Comparison of ENCODE assay signal across 12 mouse cellular contexts in the genomic region with DNA sequence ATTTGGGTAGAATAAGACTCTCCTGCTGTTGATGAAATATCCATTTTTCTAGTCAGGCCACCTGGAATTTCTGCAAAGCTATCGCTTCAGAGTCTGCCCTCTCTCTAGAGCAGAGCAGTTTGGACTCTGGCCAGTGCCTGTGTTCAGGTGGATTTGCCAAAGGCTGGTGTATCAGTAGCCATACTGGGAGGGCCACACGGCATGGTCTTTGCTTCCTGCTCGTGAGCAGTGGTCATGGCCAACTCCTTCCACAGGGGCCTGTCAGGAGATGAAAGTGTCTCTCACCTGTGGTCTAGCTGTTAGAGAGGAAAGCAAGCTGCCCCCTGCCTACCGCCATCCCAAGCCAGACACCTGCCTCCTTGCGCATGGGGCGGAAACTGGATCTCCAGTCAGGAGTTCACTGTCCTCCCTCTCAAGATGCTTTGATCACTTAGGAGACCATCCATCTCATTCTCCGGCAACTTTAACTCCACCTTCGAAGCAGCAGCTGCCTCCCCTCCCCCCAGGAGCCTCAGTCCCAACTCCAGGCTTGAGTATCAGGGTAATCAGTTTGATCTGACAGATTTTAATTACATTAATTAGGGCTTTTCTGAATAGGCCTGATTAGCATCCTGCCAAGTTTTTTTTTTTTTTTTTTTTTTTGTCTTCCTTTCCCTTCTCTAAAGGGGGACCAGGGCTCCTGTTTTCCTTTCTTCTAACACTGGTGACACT. TPM values are rescaled to one million over a fixed set of nuclear protein-coding genes. Genes with fewer than 3 reads are reported as not detected.
DNase-seq lines count a peak whose midpoint lies in the region; ATAC-seq and TF ChIP-seq lines count a peak whose summit lies in the region.
"Had no signal": no experiment of that assay in that cellular context is flagged by ENCODE, and none has a peak within 500 bp of the region (broad histone marks: within the 10 kb centered on the region; RNA-seq: fewer than 3 reads in every experiment).

No protein-coding gene starts in this region.

- TF ChIP-seq EP300 in stomach, postnatal 0 days (optimal IDR thresholded peaks at IDR 0.05): no peak

- no peaks in the 10 kb centered on the region for H3K9me3 ChIP-seq in embryonic facial prominence, embryonic 14.5 days (ENCODE audit: control insufficient read depth, low read length)
- H3K9me3 ChIP-seq in embryonic facial prominence, embryonic 10.5 days: no peaks in the 10 kb centered on the region
- H3K9me3 ChIP-seq in stomach, postnatal 0 days (ENCODE audit: control insufficient read depth, low read length): no peaks in the 10 kb centered on the region
- H3K9me3 ChIP-seq: embryonic facial prominence, embryonic 15.5 days had no signal

- DNase-seq in embryonic facial prominence, embryonic 14.5 days (ENCODE audit: low spot score): peak; percentile 13
- DNase-seq in embryonic facial prominence, embryonic 10.5 days (ENCODE audit: low spot score): no peak
- DNase-seq in right cerebral cortex, postnatal 10 days (ENCODE audit: low spot score in 2 of 2): peak; percentile 24 to 25
- no peak for DNase-seq in right cerebral cortex, postnatal 25 days
- peak; percentile 37 to 50 for DNase-seq in kidney, adult 8-10 months
- peak; percentile 45 for DNase-seq in stomach, postnatal 0 days (ENCODE audit: low spot score)
- no peak for DNase-seq in urinary bladder, postnatal 14 days (ENCODE audit: low spot score)
- no peak for DNase-seq in layer of hippocampus, adult 18-20 months (ENCODE audit: low spot score in 2 of 2)
- DNase-seq: lung, adult 2 months; thymus, adult 18-20 months had no signal

- ATAC-seq in embryonic facial prominence, embryonic 14.5 days (ENCODE audit: low read depth): peak; percentile 15; the same call in 1 of the 2 replicates
- no peak for ATAC-seq in stomach, postnatal 0 days (ENCODE audit: low FRiP score, low TSS enrichment)

- no peak overlapping the region for H3K27ac ChIP-seq in embryonic facial prominence, embryonic 14.5 days (replicated peaks; ENCODE audit: low read depth, low read length)
- H3K27ac ChIP-seq in embryonic facial prominence, embryonic 10.5 days (replicated peaks): no peak overlapping the region
- H3K27ac ChIP-seq in stomach, postnatal 0 days (replicated peaks): no peak overlapping the region
- H3K27ac ChIP-seq: embryonic facial prominence, embryonic 15.5 days had no signal

- no peak overlapping the region for H3K4me2 ChIP-seq in embryonic facial prominence, embryonic 14.5 days (ENCODE audit: low read depth, low read length)
- no peak overlapping the region for H3K4me2 ChIP-seq in stomach, postnatal 0 days (replicated peaks; ENCODE audit: low read depth)
- H3K4me2 ChIP-seq: embryonic facial prominence, embryonic 15.5 days had no signal

- TF ChIP-seq CTCF in stomach, postnatal 0 days (IDR thresholded peaks at IDR 0.05; ENCODE audit: low read depth): no peak

- H3K4me1 ChIP-seq in embryonic facial prominence, embryonic 14.5 days (ENCODE audit: control insufficient read depth, insufficient read depth, low read length): no peaks in the 10 kb centered on the region
- peaks cover 12% of the 10 kb centered on the region for H3K4me1 ChIP-seq in embryonic facial prominence, embryonic 10.5 days
- H3K4me1 ChIP-seq in stomach, postnatal 0 days (replicated peaks; ENCODE audit: control insufficient read depth, insufficient read depth): no peaks in the 10 kb centered on the region
- H3K4me1 ChIP-seq: embryonic facial prominence, embryonic 15.5 days had no signal

- no peaks in the 10 kb centered on the region for H3K27me3 ChIP-seq in embryonic facial prominence, embryonic 14.5 days (replicated peaks; ENCODE audit: control insufficient read depth, insufficient read depth, low read length)
- no peaks in the 10 kb centered on the region for H3K27me3 ChIP-seq in embryonic facial prominence, embryonic 10.5 days (replicated peaks; ENCODE audit: low read depth, poor library complexity, severe bottlenecking)
- no peaks in the 10 kb centered on the region for H3K27me3 ChIP-seq in stomach, postnatal 0 days (ENCODE audit: control insufficient read depth, insufficient read depth, low read length)
- H3K27me3 ChIP-seq: embryonic facial prominence, embryonic 15.5 days had no signal

- H3K4me3 ChIP-seq in embryonic facial prominence, embryonic 14.5 days (ENCODE audit: low read depth, low read length): no peak overlapping the region
- H3K4me3 ChIP-seq in embryonic facial prominence, embryonic 10.5 days: no peak overlapping the region
- no peak overlapping the region for H3K4me3 ChIP-seq in stomach, postnatal 0 days (ENCODE audit: low read depth, low read length)
- H3K4me3 ChIP-seq: embryonic facial prominence, embryonic 15.5 days; myocyte had no signal

- WGBS in embryonic facial prominence, embryonic 14.5 days: 62% methylated on average over 8 of the region's 8 CpGs
- 65% methylated on average over 8 of the region's 8 CpGs for WGBS in embryonic facial prominence, embryonic 10.5 days
- 56% methylated on average over 8 of the region's 8 CpGs for WGBS in stomach, postnatal 0 days

- no peaks in the 10 kb centered on the region for H3K36me3 ChIP-seq in embryonic facial prominence, embryonic 14.5 days (ENCODE audit: control insufficient read depth, insufficient read depth, low read length)
- H3K36me3 ChIP-seq in embryonic facial prominence, embryonic 10.5 days (replicated peaks): no peaks in the 10 kb centered on the region
- no peaks in the 10 kb centered on the region for H3K36me3 ChIP-seq in stomach, postnatal 0 days (ENCODE audit: control insufficient read depth, insufficient read depth, low read length)
- H3K36me3 ChIP-seq: embryonic facial prominence, embryonic 15.5 days had no signal

- no peak overlapping the region for H3K9ac ChIP-seq in embryonic facial prominence, embryonic 14.5 days (ENCODE audit: low read depth, low read length)
- H3K9ac ChIP-seq in stomach, postnatal 0 days (ENCODE audit: low read length): no peak overlapping the region
- H3K9ac ChIP-seq: embryonic facial prominence, embryonic 15.5 days had no signal

RNA-seq across cellular contexts. Expression of gene Prdm1, which starts 35.3 kb away (rescaled TPM):
- polyA plus RNA-seq in embryonic facial prominence, embryonic 14.5 days (2014; fragmentation: Nextera tagmentation; extraction: Ambion mirVana): 3.1 and 4.0 TPM in 2 replicates
- polyA plus RNA-seq in embryonic facial prominence, embryonic 10.5 days (2016; fragmentation: Nextera tagmentation; extraction: Ambion mirVana): 2.2 and 2.3 TPM in 2 replicates
- polyA plus RNA-seq in stomach, postnatal 0 days (2015; fragmentation: Nextera tagmentation; extraction: Ambion mirVana): 5.9 and 7.3 TPM in 2 replicates
- under 1 TPM; 0.47 to 0.61 TPM for total RNA-seq in layer of hippocampus, adult 18-20 months (2021)

Comparison
In these comparisons a context has a peak if more than half of its experiments do, and no peak if none do; other contexts are left out.
1. DNase-seq: peak in embryonic facial prominence, embryonic 14.5 days (single experiment), right cerebral cortex, postnatal 10 days (2 of 2), kidney, adult 8-10 months (2 of 2) and stomach, postnatal 0 days (single experiment); none in embryonic facial prominence, embryonic 10.5 days (single experiment), right cerebral cortex, postnatal 25 days (single experiment), urinary bladder, postnatal 14 days (single experiment) and layer of hippocampus, adult 18-20 months (0 of 2).